Mouse (Mus musculus): ENCODE results near the gene Kcnd3.

Kcnd3 gene

DNA sequence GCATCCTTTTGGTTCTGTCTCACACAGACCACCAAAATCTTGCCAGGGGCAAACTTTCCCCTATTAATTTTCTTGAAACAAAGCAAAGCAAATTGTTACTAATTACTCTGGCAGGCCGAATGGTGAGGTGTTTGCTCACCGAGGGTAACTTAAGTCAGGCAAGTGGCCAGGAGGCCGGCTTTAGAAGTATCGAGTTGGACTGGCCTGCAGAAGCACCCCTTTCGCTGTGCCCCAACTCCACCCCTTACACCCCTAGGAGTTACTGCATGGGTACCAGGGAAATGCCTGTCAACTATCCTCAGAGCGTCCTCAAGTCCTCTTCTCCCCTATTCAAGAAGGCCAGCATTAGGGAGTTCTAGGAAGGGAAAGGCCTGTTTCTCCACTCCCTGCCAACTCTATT, 251.4 kb downstream of the Kcnd3 start:
- DNase-seq, result no peak

DNA sequence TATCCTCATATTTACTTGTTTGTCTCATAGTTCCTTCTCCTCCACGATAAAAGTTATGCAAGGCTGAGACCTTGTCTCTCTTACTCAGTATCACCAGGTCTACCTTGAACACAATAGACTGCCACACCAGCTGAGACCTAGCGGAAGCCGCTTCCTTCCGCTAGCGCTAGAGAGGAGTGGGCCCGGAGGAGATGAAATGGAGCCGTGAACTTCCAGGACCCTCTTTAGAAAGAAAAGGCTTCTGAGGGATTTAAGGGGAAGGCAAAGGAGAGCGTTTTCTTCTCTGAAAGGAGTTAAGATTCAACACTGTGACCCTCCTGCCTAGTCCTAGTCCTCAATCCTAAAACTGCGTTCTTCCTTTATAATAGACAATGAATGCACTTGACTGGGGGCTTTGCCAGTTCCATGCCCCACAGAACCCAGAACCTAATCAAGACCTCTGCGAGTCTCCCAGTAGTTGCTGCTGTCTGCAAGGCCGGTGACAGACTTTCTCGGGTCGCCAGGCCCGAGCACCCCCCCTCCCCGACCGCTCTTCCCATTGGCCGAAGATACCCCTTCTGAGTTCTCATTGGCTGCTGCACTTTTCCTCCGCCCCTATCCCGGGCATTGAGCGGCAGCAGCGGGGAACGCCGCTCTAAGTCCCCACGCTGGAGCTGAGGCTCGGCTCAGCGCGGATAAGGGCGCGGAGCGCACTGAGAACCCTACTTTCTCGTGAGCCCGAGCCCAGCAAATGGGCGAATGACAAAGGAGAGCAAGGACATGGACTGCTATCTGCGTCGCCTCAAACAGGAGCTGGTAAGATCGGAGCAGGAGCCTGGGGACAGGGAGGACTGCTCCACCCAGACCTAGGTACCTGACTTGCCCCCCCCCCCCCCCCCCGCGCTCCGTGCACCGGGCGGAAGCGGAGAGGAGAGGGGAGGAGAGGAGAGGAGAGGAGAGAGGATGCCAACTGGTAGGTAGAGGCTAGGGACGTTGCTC, 252.2 kb downstream of the Kcnd3 start, which contains the start of gene Inka2:
Inka2 (plus strand) TSS at position 569 of the 978 bp plus-strand sequence.
- DNase-seq, result peak; percentile 80 to 87

DNA sequence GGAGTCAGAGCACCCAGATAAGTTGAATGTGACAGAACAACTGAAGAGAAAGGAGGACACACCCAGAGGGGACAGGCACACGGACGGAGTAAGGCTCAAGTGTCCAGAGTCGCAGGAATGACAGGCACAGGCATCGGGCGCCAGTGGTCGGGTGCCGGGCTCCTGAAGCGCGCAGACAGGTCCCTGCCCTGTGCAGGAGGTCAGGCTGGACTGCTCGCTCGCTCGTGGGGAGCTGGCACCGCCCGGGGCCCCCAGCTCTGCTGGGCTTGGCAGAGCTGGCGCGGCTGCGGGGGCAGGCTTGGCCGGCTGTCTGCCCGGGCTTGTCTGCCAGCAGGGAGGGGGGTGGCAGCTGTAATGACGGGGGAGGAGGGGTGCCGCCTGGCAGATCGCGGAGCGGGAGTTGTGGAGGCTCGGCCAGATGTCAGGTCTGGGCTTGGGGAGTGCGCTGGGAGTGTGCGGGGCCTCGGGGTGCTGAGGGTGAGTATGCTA, 253.0 kb downstream of the Kcnd3 start:
- peak; percentile 47 to 59 for DNase-seq

DNA sequence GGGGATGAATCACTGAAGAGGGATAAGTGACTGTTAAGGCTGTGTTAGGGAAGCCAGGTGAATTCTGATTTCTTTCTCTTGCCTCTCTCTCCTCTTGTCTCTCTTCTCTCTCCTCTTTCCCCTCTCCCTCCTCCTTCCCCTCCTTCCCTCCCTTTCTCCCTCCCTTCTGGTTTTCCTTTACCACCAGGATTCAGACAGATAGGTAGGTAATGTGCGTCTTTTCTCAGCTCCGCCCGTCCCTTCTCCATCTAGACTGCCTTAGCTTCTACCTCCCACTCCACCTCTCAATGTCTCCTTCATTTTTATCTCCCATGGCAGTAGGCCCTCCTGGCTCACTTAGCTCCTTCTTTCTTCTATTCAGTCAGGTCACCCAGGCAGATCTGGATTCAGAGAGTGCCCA, 253.4 kb downstream of the Kcnd3 start:
- no peak for DNase-seq

DNA sequence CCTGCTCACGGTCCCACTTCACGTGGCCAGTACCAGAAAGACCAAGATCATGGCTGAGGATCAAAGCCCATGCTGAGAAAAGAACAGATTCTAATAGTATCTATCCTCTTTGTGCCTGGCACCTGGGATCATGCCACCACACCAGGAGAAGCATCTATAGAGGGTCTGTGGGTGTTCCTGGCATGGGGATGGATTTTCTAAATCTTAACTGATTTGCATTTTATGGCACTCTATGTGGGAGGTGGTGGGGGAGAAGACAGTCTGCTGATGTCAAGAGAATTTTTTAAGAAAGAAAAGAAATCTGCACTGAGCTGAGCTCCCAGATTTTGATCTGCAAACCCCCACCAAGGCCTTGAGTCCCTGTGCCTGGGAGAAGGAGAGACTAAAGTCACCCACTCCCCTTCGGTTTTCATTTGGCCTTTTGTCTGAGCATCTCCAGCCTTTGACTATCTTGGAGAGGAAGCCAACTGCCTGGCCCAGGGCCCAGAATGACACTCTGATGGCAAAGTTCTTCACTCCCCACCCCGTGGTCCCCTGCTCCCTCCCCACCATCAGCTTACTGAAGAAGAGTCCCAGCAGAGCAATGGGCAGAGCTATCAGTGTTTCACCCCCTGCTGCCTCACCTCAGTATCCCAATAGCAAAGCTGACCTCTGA, 254.4 kb downstream of the Kcnd3 start:
- no peak for DNase-seq

DNA sequence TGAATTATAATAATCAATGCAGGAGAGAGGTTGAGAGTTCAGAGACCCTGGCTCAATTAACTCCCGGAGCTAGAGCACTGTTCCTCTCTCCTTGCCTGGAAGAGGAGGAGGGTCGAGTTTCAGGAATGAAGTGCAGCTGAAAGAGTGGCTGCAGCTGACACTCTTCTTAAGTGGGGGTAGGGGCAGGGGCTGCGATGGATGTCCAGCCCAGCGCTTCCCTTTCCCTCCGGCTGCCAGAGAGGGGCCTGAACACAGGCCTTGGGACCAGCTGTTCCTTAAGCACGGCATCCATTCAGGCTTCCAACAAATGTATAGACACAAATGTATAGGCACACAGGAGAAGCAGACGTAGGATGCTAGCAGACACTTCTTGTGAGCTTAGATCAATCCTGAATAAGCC, 255.5 kb downstream of the Kcnd3 start:
- DNase-seq, result no peak

DNA sequence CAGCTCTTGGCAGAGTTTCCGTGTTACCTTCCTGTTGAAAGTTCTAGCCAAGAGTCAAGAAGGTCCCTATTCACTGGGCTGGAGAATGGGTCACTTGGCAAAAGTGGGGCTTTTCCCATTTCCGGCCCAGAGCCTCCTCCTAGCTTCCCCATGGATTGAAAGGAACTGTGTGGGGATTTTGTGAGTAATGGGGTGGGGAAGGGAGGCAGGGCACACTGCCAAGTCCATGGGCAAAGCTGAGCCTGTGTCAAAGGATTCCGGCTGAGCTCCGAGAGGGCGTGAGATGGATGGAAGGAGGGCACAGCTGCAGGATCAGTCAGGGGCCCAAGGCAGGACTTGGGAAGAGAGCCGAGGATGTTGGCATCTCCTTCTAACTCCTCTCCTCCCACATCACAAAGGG, 258.1 kb downstream of the Kcnd3 start:
- DNase-seq, result no peak

DNA sequence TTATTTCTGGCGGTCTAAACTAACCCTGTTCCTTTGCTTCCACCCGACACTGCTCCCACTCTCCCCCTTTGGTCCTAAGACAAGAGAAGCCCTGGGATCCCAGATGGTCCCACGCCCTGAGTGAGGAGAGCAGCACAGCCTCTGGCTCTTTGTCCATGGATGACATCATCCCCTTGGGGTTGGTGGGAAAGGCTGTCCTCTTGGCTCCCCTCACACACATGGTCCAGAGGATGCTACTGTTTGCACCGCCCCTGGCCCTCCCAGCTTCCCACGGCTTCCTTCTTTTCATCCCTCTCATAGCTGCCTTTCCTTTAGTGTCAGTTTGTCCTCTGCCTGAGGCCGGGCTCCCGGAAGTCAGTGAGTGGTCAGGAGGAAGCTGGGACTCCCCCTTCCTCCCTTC, 259.6 kb downstream of the Kcnd3 start:
- no peak for DNase-seq

DNA sequence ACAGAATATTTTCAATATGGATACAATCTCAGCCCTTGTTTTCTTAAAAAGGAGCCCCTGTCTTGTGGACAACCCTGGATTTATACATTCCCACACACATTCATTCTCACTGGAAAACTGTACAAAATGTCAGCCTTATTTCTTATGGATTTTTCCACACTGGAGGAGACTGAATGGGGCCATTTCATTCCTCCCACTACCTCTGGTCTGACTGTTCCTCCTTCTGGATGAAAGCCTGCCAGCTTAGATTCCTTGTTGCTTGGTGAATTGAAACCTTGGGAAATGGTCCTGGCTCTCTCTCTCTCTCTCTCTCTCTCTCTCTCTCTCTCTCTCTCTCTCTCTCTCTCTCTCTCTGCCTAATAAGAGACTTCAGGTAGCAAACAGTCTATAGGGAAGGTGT, 260.7 kb downstream of the Kcnd3 start:
- DNase-seq, result no peak

DNA sequence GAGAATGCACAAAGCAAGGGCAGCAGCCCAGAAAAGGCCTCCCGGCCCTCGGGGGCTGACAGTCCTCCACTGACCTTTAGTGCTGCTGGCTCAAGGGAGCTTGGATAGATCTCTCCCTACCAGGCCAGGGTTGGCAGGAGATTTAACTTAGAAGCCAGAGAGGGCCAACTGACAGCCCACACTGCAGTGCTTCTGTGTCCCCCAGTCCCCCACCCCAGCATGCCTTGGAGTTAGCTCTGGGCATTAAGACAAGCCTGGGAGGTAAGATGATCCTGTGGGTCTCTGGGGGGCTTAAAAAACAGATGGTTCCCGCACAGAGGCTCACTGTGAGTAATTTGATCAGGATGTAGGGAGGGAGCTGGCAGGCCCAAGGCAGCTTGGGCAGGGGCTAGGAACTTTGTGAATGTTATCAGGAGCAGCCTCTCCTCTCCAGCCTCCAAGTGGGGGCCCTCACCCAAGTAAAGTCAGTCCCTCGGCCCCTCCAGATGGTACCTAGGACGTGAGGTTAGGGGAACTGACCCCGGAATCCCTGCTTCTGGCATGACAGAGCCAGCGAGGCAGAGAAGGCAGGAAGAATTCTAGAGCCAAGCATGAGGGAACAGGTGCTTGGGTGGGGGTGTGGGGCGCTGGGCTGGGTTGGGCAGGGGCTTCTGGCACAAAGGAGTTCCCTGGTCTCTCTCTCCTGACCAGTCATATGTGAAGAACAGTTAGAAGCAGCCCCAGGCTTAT, 262.1 kb downstream of the Kcnd3 start:
- DNase-seq, result no peak

DNA sequence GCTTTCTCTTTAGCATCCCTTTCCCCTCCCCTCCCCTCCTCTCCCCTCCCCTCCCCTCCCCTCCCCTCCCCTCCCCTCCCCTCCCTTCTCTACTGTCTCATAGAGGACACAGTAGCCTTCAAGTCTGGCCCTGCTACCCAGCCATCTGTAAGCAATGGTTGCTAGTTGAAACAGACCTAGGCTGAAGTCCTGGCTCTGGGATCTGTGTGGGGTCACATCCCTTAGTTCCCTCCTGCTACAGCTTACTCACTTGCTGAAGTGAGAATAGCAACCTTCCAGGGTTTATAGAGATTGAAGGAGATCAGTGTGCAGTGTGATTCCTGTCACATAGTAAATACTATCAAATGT, 262.7 kb downstream of the Kcnd3 start:
- DNase-seq, result no peak

DNA sequence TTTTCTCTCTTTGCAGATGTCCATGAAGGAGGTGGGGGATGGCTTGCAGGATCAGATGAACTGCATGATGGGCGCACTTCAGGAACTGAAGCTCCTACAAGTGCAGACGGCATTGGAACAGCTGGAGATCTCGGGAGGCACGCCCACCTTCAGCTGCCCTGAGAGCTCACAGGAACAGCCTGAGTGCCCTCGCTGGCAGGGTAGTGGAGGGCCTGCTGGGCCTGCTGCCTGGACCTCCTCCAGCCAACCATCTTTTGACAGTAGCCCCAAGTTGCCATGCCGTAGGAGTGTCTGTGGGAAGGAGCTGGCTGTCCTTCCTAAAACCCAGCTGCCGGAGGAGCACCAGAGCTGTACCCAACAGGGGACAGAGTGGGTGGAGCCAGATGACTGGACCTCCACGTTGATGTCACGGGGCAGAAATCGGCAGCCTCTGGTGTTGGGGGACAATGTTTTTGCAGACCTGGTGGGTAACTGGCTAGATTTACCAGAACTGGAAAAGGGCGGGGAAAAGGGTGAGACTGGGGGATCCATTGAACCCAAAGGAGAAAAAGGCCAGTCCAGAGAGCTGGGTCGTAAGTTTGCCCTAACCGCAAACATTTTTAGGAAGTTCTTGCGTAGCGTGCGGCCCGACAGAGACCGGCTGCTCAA, 264.3 kb downstream of the Kcnd3 start:
- no peak for DNase-seq

DNA sequence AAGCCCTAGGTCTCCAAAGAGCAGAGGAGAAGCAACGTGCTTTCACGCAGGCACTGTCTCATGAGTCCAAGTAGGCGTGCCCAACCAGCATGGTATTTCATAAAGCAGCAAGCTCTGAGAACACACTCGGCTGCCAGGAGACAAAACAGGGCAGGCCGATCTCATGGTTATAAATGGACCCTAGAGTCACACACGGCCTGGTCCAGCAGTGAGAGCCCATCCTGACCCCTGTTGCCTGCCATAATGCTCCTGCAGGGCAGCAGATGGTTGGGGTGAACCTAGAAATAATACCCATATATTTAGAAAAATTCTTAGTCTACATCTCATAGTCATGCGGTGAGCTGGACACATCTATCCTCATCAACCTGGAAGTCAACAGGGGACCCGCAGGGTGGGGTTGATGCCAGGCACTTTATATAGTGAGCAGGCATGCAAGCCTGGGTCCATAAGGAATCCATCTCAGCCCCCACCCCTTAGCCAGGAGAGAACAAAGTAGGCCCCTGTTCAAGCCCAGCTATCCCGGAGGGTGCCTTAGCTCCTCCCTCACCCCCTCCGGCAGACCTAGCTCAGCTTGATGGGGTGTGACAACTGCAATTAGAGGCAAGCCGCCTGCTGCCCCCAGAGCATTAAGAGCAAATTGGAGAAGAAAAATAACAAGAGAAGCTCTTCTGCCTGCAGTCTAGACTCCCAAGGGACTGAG, 265.9 kb downstream of the Kcnd3 start:
- DNase-seq, result no peak

DNA sequence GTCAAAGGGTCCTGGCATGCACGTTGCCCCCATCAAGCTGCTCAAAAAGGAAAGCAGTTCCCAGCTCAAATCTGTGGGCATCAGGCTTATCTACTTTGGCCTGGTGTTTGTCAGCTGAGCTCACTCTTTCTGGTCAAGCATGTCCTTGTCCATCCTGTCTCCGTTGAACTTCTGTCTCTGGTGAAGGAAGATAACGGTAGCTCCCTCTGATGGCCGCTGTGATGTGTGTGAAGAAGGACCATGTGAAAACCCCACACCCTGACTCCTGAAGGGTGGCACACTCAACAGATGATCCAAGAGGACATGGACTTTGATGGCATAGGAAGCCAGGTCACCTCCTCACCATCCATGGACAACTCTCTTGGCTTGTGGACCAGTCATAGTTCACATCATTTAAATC, 266.6 kb downstream of the Kcnd3 start:
- no peak for DNase-seq

DNA sequence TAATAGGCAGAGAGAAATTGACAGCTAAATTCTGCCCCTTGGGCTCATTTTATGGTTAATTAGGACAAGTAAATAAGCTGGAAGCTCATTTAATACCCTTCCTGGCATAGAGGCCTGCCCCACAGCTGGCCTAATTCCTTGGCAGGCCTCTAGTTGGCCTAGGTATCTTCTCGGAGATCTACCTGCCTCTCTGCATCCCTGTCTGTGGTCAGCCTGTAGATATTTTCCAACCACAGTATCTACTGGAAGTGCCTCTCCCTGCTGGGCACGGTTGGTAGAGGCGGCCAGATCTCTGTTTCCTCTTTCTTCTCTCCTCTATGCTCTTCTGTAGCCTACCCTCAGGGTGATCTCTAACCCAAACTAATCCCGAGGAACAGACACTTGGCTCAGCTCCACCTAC, 267.8 kb downstream of the Kcnd3 start:
- DNase-seq, result no peak

DNA sequence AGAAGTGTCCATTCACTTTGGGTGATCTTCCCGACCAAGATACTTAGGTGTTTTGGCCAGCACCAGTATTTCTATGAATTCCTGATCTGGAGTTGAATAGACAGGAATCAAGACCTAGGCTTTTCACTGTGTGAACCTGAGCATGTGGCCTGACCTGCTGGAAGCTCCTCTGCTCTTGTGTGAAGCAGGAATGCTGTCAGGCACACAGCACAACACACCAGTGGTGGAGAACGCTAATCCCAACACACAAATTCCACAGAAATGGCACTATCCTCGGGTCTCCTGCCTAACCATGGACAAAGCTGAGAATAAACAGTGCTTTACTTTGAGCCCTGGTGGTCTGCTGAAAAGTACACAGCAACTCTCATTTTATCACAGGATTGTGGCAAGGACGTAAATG, 268.4 kb downstream of the Kcnd3 start:
- no peak for DNase-seq

DNA sequence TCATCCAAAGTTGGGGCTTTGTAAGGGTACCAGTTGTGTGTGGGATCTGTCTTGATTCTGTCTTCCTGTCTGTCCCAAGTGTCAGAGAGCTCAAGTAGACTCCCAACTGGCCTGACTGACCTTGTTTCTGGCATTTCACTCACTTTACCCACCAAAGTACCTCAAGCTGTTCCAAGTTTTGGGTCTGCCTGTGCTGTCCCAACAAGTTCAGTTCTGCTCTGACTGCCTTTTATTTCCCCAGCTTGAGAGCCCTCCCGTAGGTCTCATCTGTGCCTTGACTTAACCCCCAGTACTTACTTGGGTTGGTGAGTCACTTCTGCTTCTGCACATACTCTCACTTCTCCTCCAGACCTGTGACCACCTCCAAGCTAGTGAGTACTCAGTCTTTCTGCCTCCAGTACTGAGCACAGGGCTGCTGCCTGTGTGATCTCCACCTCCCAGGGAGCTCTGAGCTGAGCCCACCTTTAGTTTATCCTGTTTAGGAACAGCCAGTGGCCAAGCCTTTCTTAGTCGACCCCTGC, 269.6 kb downstream of the Kcnd3 start:
- no peak for DNase-seq

DNA sequence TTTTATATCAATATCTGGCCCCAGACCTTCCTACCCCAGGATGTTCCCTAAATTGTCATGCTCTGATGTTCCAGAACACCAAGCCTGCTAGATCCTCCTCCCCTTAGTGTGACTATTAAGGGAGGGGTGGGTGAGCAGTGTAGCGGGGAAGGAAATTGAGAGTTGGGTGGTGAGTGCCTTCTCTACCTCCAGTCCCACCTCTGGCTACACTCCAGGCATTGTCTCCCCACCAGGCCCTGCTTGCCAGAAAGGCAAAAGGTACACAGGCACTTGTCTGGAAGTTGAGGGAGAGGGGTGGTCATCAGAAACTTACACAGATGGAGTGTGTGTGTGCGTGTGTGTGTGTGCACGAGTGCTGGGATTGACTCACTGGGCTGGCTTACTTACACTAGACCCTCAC, 270.4 kb downstream of the Kcnd3 start:
- DNase-seq, result no peak

All from thymus, postnatal 36 days (tissue).